Mouse (Mus musculus): Measurements from ENCODE around the gene Gm49318. TPM values are rescaled to one million over a fixed set of nuclear protein-coding genes. Genes with fewer than 3 reads are reported as not detected.

Gene Gm49318
- polyA plus RNA-seq, 1 experiment, result not detected

DNA sequence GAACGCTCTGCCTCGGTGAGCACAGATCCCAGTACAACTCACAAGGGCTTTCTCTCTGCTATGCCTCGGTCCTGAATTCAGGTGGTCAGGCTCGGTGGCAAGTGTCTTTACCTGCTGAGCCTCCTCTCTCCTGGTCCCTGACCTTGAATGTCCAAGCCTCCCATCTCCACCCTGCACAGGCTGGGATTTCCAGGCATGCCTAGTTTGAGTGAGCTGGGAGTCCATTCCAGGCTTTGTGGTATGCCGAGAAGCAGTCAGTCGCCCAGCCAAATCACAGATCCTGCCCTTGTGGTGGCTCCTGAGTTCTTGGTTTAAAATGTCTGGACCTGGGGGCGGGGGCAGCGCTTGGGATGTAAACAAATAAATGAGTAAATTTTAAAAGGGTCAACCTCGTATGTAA lies 23.7 kb downstream of the Gm49318 start:
- DNase-seq (ENCODE audit: low read depth, low spot score), result no peak
- 52% methylated on average over 9 of the region's 9 CpGs for WGBS

DNA sequence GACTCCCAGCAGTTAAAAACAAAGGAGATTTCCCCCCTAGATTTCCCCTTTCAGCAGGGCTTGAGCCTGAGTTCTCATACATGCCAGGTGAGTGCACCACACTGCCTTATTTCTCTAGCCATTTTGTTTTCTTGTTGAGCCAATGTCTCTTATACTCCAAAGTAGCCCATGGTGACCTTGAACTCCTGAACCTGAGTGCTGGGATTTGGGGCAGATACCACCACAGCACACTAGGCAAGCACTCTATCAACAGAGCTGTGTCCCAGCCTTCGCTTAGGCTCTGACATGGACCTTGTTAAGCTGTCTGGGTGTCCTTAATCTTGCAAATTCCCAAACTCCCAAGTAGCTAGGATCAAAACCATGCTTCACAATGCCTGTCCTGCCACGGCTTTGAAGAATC lies 29.2 kb downstream of the Gm49318 start:
- WGBS, result 60% methylated on average over 2 of the region's 2 CpGs
- DNase-seq (ENCODE audit: low read depth, low spot score), result no peak

GRCm38 (mm10) chr9:22037826-22038225 lies 33.2 kb downstream of the Gm49318 start:
- WGBS, result 44% methylated on average over 10 of the region's 10 CpGs
- no peak for DNase-seq (ENCODE audit: low read depth, low spot score)

- WGBS, result 72% methylated on average over 6 of the region's 6 CpGs
These were observed 35.6 kb downstream of the Gm49318 start for GRCm38 (mm10) chr9:22035300-22036044.

GRCm38 (mm10) chr9:22030386-22030785 lies 40.7 kb downstream of the Gm49318 start:
- 92% methylated on average over 9 of the region's 9 CpGs for WGBS
- no peak for DNase-seq (ENCODE audit: low read depth, low spot score)

More at GRCm38 (mm10) chr9:22035300-22036044, 35.6 kb downstream of the Gm49318 start:
- DNase-seq (ENCODE audit: low read depth, low spot score), result no peak

- 44% methylated on average over 7 of the region's 7 CpGs for WGBS
- DNase-seq (ENCODE audit: low read depth, low spot score), result no peak
These were observed 42.6 kb downstream of the Gm49318 start for GRCm38 (mm10) chr9:22028467-22028866.

- WGBS, result 55% methylated on average over 8 of the region's 8 CpGs
- DNase-seq (ENCODE audit: low read depth, low spot score), result no peak
These were observed 46.5 kb downstream of the Gm49318 start for GRCm38 (mm10) chr9:22024592-22024991.

- 60% methylated on average over 7 of the region's 7 CpGs for WGBS
- no peak for DNase-seq (ENCODE audit: low read depth, low spot score)
These were observed 53.7 kb downstream of the Gm49318 start for GRCm38 (mm10) chr9:22017208-22017825.

DNA sequence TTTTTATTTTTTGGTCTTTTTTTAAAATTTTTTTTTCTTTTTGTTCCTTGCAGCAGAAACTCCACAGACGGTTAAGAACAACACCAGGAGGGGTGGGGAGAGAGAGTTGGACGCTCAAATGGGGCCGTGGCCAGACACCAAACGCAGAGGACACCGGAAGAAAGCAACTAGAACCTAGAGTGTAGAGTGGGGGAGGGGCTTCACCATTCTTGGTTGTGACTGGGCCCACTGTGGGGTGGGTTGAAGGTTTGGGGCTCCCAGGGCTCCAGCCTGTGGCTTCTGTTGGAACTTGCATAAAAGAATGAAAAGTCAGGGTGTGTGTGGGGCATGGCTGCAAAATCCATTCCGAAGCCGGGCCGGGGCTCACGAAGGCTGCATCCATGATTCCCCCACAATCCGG lies 54.8 kb downstream of the Gm49318 start:
- DNase-seq (ENCODE audit: low read depth, low spot score), result no peak

DNA sequence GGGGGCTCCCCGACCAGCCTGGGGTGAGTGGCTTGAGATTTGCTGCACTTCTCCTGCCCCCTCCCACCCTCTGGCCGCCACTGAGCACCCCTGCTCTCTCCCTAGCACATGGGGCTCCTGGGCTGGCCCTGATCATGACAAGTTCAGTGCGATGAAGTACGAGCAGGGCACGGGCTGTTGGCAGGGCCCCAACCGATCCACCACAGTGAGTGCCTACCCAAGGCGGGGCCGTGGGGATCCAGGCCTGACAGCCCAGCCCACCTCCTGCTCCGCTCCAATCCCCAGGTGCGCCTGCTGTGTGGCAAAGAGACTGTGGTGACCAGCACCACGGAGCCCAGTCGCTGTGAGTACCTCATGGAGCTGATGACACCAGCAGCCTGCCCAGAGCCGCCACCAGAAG lies 58.3 kb downstream of the Gm49318 start:
- DNase-seq (ENCODE audit: low read depth, low spot score), result no peak
- WGBS, result 91% methylated on average over 13 of the region's 13 CpGs

More for the DNA sequence above, 54.8 kb downstream of the Gm49318 start:
- 74% methylated on average over 10 of the region's 10 CpGs for WGBS

- no peak for DNase-seq (ENCODE audit: low read depth, low spot score)
- WGBS, result 83% methylated on average over 5 of the region's 5 CpGs
These were observed 60.0 kb downstream of the Gm49318 start for GRCm38 (mm10) chr9:22011055-22011454.

DNA sequence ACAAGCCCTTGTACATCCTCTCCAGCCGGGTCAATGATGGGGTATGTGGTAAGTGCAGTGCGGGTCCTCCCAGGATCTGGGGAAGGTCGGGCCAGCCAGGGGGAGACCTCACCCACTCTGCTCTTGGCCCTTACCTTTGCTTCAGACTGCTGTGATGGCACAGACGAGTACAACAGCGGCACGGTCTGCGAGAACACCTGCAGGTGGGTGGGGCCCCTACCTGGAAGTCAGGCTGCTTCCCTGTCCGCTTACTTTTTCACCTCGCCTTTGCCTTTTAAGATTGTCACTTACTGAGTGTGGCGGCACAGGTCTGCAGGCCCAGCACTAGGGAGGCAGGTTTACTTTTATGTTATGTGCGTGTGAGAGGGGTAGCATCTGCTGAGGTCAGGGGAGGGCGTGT lies 66.5 kb downstream of the Gm49318 start:
- 66% methylated on average over 12 of the region's 12 CpGs for WGBS
- no peak for DNase-seq (ENCODE audit: low read depth, low spot score)

DNA sequence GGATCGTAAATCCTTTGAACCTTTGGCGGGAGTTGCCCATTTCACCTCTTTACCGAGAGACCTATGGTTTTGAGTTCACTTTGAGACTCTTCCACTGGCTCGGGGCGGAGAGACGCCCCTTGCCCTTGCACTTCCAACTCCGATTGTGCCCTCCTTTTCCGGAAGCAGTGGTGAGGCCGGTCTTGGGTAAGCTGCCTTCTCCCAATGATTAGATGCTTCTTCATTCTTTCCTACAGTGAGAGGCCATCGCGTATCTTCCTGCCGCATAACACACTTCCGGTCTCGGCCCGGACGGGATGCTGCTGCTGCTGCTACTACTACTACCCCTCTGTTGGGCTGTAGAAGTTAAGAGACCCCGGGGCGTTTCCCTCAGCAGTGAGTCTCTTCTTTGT lies 67.9 kb downstream of the Gm49318 start:
- under 1% methylated on average over 18 of the region's 18 CpGs for WGBS
- no peak for DNase-seq (ENCODE audit: low read depth, low spot score)

DNA sequence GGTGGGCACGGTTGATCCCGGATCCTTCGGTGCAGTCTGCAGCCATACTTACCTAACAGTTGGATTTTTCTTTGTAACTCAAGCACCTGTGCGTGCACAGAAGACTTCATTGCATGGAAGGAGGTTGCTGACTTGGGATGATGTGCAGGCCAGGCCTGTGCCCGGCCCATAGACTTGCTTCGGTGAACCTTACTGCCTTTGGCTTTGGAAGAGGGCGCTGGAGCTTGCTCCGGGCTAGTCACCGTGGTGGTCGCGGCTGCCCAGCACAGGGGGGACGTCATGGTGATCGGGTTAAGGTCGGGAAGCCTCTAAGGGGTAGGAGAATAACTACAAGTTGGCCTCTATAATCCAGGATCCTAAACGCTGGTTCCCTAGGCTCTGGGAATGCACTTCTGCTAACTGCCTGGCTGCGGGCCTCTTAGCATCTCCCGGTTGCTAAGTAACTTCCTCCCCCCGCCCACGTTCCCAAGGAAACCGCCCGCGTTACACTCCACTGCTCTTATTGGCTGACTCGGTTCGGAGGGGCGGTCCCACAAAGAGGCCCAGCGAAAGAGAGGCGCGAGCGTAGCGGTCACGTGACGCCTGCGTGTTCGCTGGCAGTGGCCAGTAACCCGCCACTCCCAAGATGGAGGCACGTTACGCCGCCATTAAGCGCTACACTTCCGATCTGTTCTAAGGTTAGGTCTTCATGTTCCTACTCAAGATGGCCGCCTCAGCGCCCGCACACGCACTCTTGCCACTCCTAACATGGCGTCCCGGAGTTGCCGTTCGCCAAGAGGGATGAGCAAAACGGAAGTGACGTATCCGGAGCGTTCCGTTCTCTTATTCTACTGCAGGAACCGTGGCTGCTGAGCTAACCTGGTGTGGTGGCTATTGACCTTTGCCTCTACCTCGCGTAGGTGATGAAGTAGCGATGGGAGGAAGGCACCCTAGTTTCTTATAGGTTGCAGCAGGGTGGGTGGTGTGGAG lies 68.6 kb downstream of the Gm49318 start, which contains the start of the genes Ccdc151 and Prkcsh:
Gene Ccdc151, minus strand, starts transcription at position 441 of the 969 bp plus-strand sequence.
Gene Prkcsh, plus strand, starts transcription at position 613 of the 969 bp plus-strand sequence.
- 7% methylated on average over 57 of the region's 57 CpGs for WGBS
- peak; percentile 99 for DNase-seq (ENCODE audit: low read depth, low spot score)

DNA sequence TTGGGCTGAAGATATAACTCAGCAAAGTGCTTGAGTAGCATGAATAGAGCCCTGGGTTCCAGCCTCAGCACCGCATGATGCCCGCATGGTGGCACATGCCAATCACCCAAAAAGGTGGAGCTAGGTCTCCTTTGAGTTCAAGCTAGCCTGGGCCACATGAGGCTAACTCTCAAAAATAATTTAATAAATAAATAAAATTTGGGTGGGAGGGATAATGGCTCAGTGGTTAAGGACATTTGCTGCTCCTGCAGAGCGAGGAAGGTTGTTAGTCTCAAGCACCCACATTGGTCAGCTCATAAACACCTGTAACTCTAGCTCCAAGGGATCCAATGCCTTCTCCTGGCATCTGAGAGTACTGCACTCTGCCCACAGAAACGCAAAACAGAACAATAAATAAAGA lies 69.4 kb downstream of the Gm49318 start:
- WGBS, result 86% methylated on average over 4 of the region's 4 CpGs
- DNase-seq (ENCODE audit: low read depth, low spot score), result no peak

DNA sequence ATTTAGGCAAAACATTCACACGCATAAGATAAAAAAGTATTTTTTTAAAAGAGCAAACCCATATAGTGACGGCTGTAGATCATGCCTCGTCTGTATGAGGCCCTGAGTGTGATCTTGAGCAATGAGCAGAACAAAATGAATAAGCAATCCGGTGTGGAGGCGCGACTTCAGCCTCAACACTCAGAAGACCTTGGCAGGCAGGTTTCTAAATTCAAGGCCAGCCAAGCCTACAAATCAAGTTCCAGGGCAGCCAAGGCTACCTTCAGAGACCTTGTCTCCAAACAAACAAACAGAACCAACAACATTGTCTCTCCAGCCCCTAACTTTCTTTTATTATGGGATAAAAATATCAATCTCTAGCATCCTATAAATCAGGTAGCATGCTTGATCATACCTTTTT lies 70.8 kb downstream of the Gm49318 start:
- 93% methylated on average over 6 of the region's 6 CpGs for WGBS
- no peak for DNase-seq (ENCODE audit: low read depth, low spot score)

GRCm38 (mm10) chr9:21996178-21996867 lies 74.7 kb downstream of the Gm49318 start:
- WGBS, result 77% methylated on average over 3 of the region's 3 CpGs
- no peak for DNase-seq (ENCODE audit: low read depth, low spot score)

GRCm38 (mm10) chr9:21992227-21992626 lies 78.8 kb downstream of the Gm49318 start:
- DNase-seq (ENCODE audit: low read depth, low spot score), result no peak
- WGBS, result 62% methylated on average over 4 of the region's 4 CpGs

Measured in large intestine, adult 2 months (tissue).